In the genomic region with DNA sequence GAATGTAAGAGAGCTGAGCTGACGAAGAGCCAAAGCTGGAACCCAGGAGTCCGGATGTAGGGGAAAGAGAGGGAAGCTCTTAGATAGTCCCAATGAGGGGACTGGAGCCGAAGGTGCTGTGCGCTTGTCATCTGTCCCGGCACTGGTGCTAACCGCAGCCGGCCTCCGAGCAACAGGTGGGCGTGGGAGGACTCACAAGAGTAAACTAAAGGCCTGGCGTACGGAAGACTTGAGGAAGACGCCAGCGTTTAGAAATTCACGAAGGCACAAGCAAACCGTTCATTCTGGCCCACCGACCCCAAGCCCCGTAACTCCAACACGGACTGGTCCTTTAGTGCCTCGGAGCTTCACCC, we compare ENCODE assay signal across 8 mouse cellular contexts. TPM values are rescaled to one million over a fixed set of nuclear protein-coding genes. Genes with fewer than 3 reads are reported as not detected.
DNase-seq lines count a peak whose midpoint lies in the region; ATAC-seq and TF ChIP-seq lines count a peak whose summit lies in the region.

No protein-coding gene starts in this region.

- H3K4me2 ChIP-seq in kidney, embryonic 16.5 days (replicated peaks; ENCODE audit: low read depth, low read length): peak overlapping the region; percentile 76
- H3K4me2 ChIP-seq in forebrain, embryonic 14.5 days (ENCODE audit: low read length): peak overlapping the region; percentile 95
- H3K4me2 ChIP-seq in liver, embryonic 15.5 days: peak overlapping the region; percentile 84

- TF ChIP-seq CTCF in Patski (IDR thresholded peaks at IDR 0.05): no peak

- peak overlapping the region; percentile 63 for H3K4me3 ChIP-seq in kidney, embryonic 16.5 days (ENCODE audit: low read length)
- H3K4me3 ChIP-seq in forebrain, embryonic 14.5 days (ENCODE audit: low read depth, low read length): peak overlapping the region; percentile 79
- H3K4me3 ChIP-seq in liver, embryonic 15.5 days (replicated peaks): peak overlapping the region; percentile 72

- DNase-seq in kidney, postnatal 25 days: no peak
- DNase-seq in Patski (ENCODE audit: low read depth, low spot score): no peak
- DNase-seq in forebrain, embryonic 14.5 days (ENCODE audit: low spot score): no peak
- DNase-seq in urinary bladder, postnatal 10 days (ENCODE audit: low spot score): no peak
- no peak for DNase-seq in ovary, adult 18-20 months (ENCODE audit: low spot score)
- DNase-seq in kidney, adult 9 months: no peak

- H3K27ac ChIP-seq in kidney, embryonic 16.5 days (ENCODE audit: low read length): peak overlapping the region; percentile 21
- H3K27ac ChIP-seq in forebrain, embryonic 14.5 days (ENCODE audit: low read depth, low read length): peak overlapping the region; percentile 36; the same call in 1 of the 2 replicates
- peak overlapping the region; percentile 84 for H3K27ac ChIP-seq in liver, embryonic 15.5 days (replicated peaks)

- peak overlapping the region; percentile 70 for H3K9ac ChIP-seq in kidney, embryonic 16.5 days (replicated peaks; ENCODE audit: low read length)
- H3K9ac ChIP-seq in forebrain, embryonic 14.5 days (ENCODE audit: low read length): peak overlapping the region; percentile 75
- peak overlapping the region; percentile 74 for H3K9ac ChIP-seq in liver, embryonic 15.5 days

- H3K27me3 ChIP-seq in kidney, embryonic 16.5 days (ENCODE audit: insufficient read depth, low read length): no peaks in the 10 kb centered on the region
- H3K27me3 ChIP-seq in Patski: no peaks in the 10 kb centered on the region
- H3K27me3 ChIP-seq in forebrain, embryonic 14.5 days (replicated peaks; ENCODE audit: control insufficient read depth, insufficient read depth, low read length): no peaks in the 10 kb centered on the region
- H3K27me3 ChIP-seq in liver, embryonic 15.5 days: no peaks in the 10 kb centered on the region

- H3K4me1 ChIP-seq in kidney, embryonic 16.5 days (ENCODE audit: insufficient read depth, low read length): peaks cover 25% of the 10 kb centered on the region
- H3K4me1 ChIP-seq in forebrain, embryonic 14.5 days (ENCODE audit: control insufficient read depth, insufficient read depth, low read length): peaks cover 11% of the 10 kb centered on the region
- peaks cover 47% of the 10 kb centered on the region for H3K4me1 ChIP-seq in liver, embryonic 15.5 days (replicated peaks)

- no peaks in the 10 kb centered on the region for H3K9me3 ChIP-seq in kidney, embryonic 16.5 days (ENCODE audit: low read length)
- no peaks in the 10 kb centered on the region for H3K9me3 ChIP-seq in forebrain, embryonic 14.5 days (replicated peaks; ENCODE audit: control insufficient read depth, low read length)
- H3K9me3 ChIP-seq in liver, embryonic 15.5 days (replicated peaks): no peaks in the 10 kb centered on the region

- under 1% methylated on average over 19 of the region's 19 CpGs for WGBS in kidney, embryonic 16.5 days
- WGBS in forebrain, embryonic 14.5 days: 1% methylated on average over 19 of the region's 19 CpGs
- under 1% methylated on average over 19 of the region's 19 CpGs for WGBS in liver, embryonic 15.5 days (ENCODE audit: insufficient replicate concordance)

- CTCF ChIA-PET in Patski (lab: Charles Lee): interaction anchor here (1.3 to 1.7 kb wide), 3 partner anchors 14 to 126 kb away, joined by 3 to 6 read pairs (median 4); partner anchors contain the start of gene Mtx1

- ATAC-seq in kidney, embryonic 16.5 days (ENCODE audit: low FRiP score, low TSS enrichment): peak; percentile 21; the same call in 1 of the 2 replicates
- ATAC-seq in Patski: peak; percentile 4
- ATAC-seq in forebrain, embryonic 14.5 days: peak; percentile 27
- peak; percentile 44 for ATAC-seq in liver, embryonic 15.5 days (ENCODE audit: insufficient read depth)

- in situ Hi-C loops in Patski (cut with MboI; ENCODE audit: low pct_unique_long_range_greater_than_20kb): no loop called here

- POLR2A ChIA-PET in Patski (lab: Charles Lee): interaction anchor here (1.2 to 1.7 kb wide), 4 partner anchors 8 to 176 kb away, joined by 3 to 5 read pairs (median 4); partner anchors contain the start of gene Thbs3

- peaks cover 24% of the 10 kb centered on the region for H3K36me3 ChIP-seq in kidney, embryonic 16.5 days (ENCODE audit: insufficient read depth, low read length)
- H3K36me3 ChIP-seq in forebrain, embryonic 14.5 days (ENCODE audit: control insufficient read depth, insufficient read depth, low read length): peaks cover 36% of the 10 kb centered on the region
- H3K36me3 ChIP-seq in liver, embryonic 15.5 days (replicated peaks): peaks cover 40% of the 10 kb centered on the region

RNA-seq across cellular contexts. Expression of gene Fdps, which starts 0.3 kb away (rescaled TPM):
- 175 and 179 TPM in 2 replicates for polyA plus RNA-seq in kidney, embryonic 16.5 days (2015; fragmentation: Nextera tagmentation; extraction: Ambion mirVana)
- polyA plus RNA-seq in Patski (2021): 191 TPM
- polyA plus RNA-seq in forebrain, embryonic 14.5 days (2014; fragmentation: Nextera tagmentation; extraction: Ambion mirVana): 337 and 389 TPM in 2 replicates
- polyA plus RNA-seq in liver, embryonic 15.5 days (2015; fragmentation: Nextera tagmentation; extraction: Ambion mirVana): 339 and 359 TPM in 2 replicates

RNA-seq across cellular contexts. Expression of gene Gm43738, which starts 0.5 kb away (rescaled TPM):
- not detected in 2 replicates for polyA plus RNA-seq in kidney, embryonic 16.5 days (2015; fragmentation: Nextera tagmentation; extraction: Ambion mirVana)
- polyA plus RNA-seq in Patski (2021): 0.19 TPM
- not detected in 2 replicates for polyA plus RNA-seq in forebrain, embryonic 14.5 days (2014; fragmentation: Nextera tagmentation; extraction: Ambion mirVana)
- polyA plus RNA-seq in liver, embryonic 15.5 days (2015; fragmentation: Nextera tagmentation; extraction: Ambion mirVana): not detected in 2 replicates

RNA-seq across cellular contexts. Expression of gene Rusc1, which starts 8.3 kb away (rescaled TPM):
- polyA plus RNA-seq in kidney, embryonic 16.5 days (2015; fragmentation: Nextera tagmentation; extraction: Ambion mirVana): 21.3 and 22.5 TPM in 2 replicates
- polyA plus RNA-seq in Patski (2021): 55.6 TPM
- 49.7 and 65.0 TPM in 2 replicates for polyA plus RNA-seq in forebrain, embryonic 14.5 days (2014; fragmentation: Nextera tagmentation; extraction: Ambion mirVana)
- 3.0 and 4.0 TPM in 2 replicates for polyA plus RNA-seq in liver, embryonic 15.5 days (2015; fragmentation: Nextera tagmentation; extraction: Ambion mirVana)

RNA-seq across cellular contexts. Expression of gene Pklr, which starts 34.5 kb away (rescaled TPM):
- 4.7 and 5.0 TPM in 2 replicates for polyA plus RNA-seq in kidney, embryonic 16.5 days (2015; fragmentation: Nextera tagmentation; extraction: Ambion mirVana)
- polyA plus RNA-seq in Patski (2021): 22.0 TPM
- 0.06 TPM in 1 of 2 replicates, not detected in the other for polyA plus RNA-seq in forebrain, embryonic 14.5 days (2014; fragmentation: Nextera tagmentation; extraction: Ambion mirVana)
- polyA plus RNA-seq in liver, embryonic 15.5 days (2015; fragmentation: Nextera tagmentation; extraction: Ambion mirVana): 102 and 104 TPM in 2 replicates

RNA-seq across cellular contexts. Expression of gene Hcn3, which starts 58.6 kb away (rescaled TPM):
- 1.8 and 2.0 TPM in 2 replicates for polyA plus RNA-seq in kidney, embryonic 16.5 days (2015; fragmentation: Nextera tagmentation; extraction: Ambion mirVana)
- 6.2 TPM for polyA plus RNA-seq in Patski (2021)
- 9.4 and 13.0 TPM in 2 replicates for polyA plus RNA-seq in forebrain, embryonic 14.5 days (2014; fragmentation: Nextera tagmentation; extraction: Ambion mirVana)
- polyA plus RNA-seq in liver, embryonic 15.5 days (2015; fragmentation: Nextera tagmentation; extraction: Ambion mirVana): 0.43 and 0.45 TPM in 2 replicates

Comparison
In these comparisons a context has a peak if more than half of its experiments do, and no peak if none do; other contexts are left out.
1. H3K27ac ChIP-seq: peak in every context shown above with its lines; median percentile 84 in liver, embryonic 15.5 days; 36 in forebrain, embryonic 14.5 days; 21 in kidney, embryonic 16.5 days.